Mouse (Mus musculus): Measurements from ENCODE around the gene Asb17.

GRCm38 (mm10) chr3:153858350-153859001, 14.5 kb downstream of the Asb17 start:
- TF ChIP-seq POLR2A (IDR thresholded peaks at IDR 0.05; ENCODE audit: borderline replicate concordance, extremely low read depth, insufficient read depth, insufficient read length, poor library complexity, severe bottlenecking) = no peak
- no peak for TF ChIP-seq CTCF (IDR thresholded peaks at IDR 0.05; ENCODE audit: borderline replicate concordance, extremely low read depth, insufficient read depth, insufficient read length)

Data from brain, embryonic 14.5 days (tissue).